Mouse (Mus musculus) thymus, adult 2 months (tissue): ENCODE measurements around the gene Serinc3. TPM values are rescaled to one million over a fixed set of nuclear protein-coding genes. Genes with fewer than 3 reads are reported as not detected.
"Not testable (repeated sequence)": the region's sequence is repeated elsewhere in the genome, so short reads cannot be mapped to it uniquely, and the experiment has no call there.

Experiments used
- DNase-seq: peaks from one replicate; pipeline ENCODE4 v3.0.0; 2021
- H3K27ac ChIP-seq: fragments of 200-500 bp; 2 replicates; pipeline ENCODE4 v1.5.1; 2012; ENCODE audit warnings: low read length, control low read depth; ENCODE audit not compliant: control insufficient read depth, insufficient read depth
- H3K27me3 ChIP-seq: fragments of 200-500 bp; 2 replicates; pipeline ENCODE4 v1.6.1; 2012; ENCODE audit warnings: mild to moderate bottlenecking, low read length, moderate library complexity, mixed read lengths; ENCODE audit not compliant: control insufficient read depth, insufficient read depth
- H3K36me3 ChIP-seq: fragments of 200-500 bp; 2 replicates; pipeline ENCODE4 v1.6.1; 2012; ENCODE audit warnings: mild to moderate bottlenecking, low read length, moderate library complexity; ENCODE audit not compliant: control insufficient read depth, insufficient read depth
- H3K4me1 ChIP-seq: fragments of 200-500 bp; replicated peaks from 2 replicates; pipeline ENCODE4 v1.6.1; 2012; ENCODE audit warnings: low read length; ENCODE audit not compliant: control insufficient read depth, insufficient read depth
- H3K4me3 ChIP-seq: fragments of 200-500 bp; 2 replicates; pipeline ENCODE4 v1.5.1; 2012; ENCODE audit warnings: mild to moderate bottlenecking, low read length, control low read depth, moderate library complexity; ENCODE audit not compliant: control insufficient read depth, insufficient read depth
- CTCF ChIP-seq: fragments of 200-500 bp; IDR thresholded peaks from 2 replicates; pipeline ENCODE4 v1.5.1; 2012; ENCODE audit warnings: mild to moderate bottlenecking, control low read depth, low read length, moderate library complexity, borderline replicate concordance; ENCODE audit not compliant: control insufficient read depth, poor library complexity, insufficient read depth; ENCODE audit errors: extremely low read depth
- POLR2A ChIP-seq: fragments of 200-500 bp; IDR thresholded peaks from 2 replicates; pipeline ENCODE4 v1.6.1; 2012; ENCODE audit warnings: mild to moderate bottlenecking, low read length, control low read depth, moderate library complexity; ENCODE audit not compliant: control insufficient read depth, poor library complexity, insufficient read depth; ENCODE audit errors: extremely low read depth
- WGBS: fragments of 180-500 bp; shearing (Covaris S2); methylation state at CpG from one replicate; pipeline ENCODE4 v1.1.7; 2018; 5-methylcytosine and 5-hydroxymethylcytosine counted together
- polyA plus RNA-seq: library from polyadenylated mRNA; depleted of rRNA; stranded (reverse); fragments of >200 nt; gene quantifications from 2 replicates; pipeline ENCODE4 v1.2.3, GENCODE M21; 2012

The Serinc3 gene
- polyA plus RNA-seq, 1 experiment, result 279 TPM

DNA sequence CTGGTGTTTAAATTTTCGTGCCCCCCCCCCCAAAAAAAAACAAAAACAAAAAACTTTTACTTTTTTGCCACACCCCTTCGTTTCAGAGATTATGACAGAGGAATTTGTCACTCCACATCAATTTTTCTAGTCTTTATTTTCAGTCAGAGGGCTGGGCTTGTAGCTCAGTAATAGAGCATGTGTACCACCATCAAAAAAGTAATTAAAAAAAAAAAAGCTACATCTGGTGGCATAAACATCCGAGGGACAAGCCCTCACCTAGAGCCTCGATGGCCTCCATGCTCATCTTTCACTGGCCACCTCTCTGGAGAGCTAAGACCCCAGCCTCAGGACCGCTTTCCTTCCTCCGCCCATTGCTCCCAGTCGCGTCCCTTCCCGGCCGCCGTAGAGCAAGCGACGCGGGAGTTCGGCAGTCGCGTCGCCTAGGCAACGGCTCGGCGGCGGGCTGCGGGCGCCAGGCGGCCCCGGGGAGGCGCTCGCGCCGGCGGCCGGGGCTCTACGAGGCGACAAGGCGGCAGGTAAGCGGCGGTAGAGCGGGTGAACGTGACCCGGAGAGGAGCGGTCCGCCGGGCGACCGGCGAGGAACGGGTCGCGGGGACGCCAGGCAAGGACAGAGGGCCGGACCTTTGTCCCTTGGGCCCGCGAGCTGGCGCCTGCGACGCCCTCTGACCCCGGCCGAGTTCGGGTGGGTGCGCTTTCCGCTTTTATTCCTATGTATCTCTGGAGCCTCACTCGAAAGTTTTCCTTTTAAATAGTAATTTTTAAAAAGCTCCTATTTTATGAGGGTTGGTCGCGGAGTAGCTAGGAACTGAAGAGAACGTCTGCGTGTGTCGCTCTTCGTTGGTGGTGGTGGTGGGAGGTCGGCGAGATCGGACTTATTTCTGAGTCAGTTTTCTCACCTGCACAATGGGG is 13.3 kb upstream of the Serinc3 start, which contains the start of gene Pkig:
TSS of gene Pkig (plus strand) at position 412 of the 912 bp plus-strand sequence.
- WGBS, result 2% methylated on average over 71 of the region's 71 CpGs
- Histone ChIP-seq H3K36me3 (no peaks in the 10 kb centered on the region), H3K4me1 (no peaks in the 10 kb centered on the region; the same call in 1 of the 2 replicates), H3K4me3 (peak within 1 kb of the TSS; percentile 87), H3K27ac (no peak within 1 kb of the TSS), H3K27me3 (no peaks in the 10 kb centered on the region)
- peak; percentile 45; the same call in 1 of the 2 replicates for TF ChIP-seq POLR2A
- peak; percentile 74; the same call in 1 of the 2 replicates for TF ChIP-seq CTCF
- peak; percentile 88 for DNase-seq

DNA sequence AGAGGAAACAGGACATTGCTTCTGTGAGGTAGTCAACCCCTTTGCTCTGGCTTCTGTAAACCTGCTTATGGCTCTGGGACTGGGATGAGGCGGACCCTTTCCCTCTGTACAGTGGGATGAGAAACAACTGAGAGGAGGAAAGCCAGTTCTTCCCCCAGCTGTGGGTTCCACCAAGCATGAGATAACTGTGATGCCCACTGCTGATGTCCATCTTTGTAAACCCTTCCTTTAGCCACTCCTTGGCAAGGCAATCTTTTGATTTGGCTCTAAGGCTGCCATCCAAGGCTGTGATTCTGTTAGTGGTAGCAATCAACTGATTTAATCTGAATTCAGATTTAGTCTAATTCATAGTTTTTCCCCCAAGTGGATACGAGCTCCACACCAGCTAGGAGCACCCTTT is 12.6 kb upstream of the Serinc3 start:
- Histone ChIP-seq H3K27me3 (no peaks in the 10 kb centered on the region), H3K27ac (no peak overlapping the region), H3K4me3 (no peak overlapping the region), H3K36me3 (no peaks in the 10 kb centered on the region), H3K4me1 (no peaks in the 10 kb centered on the region; the same call in 1 of the 2 replicates)
- WGBS, result 91% methylated on average over 2 of the region's 2 CpGs
- TF ChIP-seq CTCF, result no peak
- no peak for TF ChIP-seq POLR2A
- DNase-seq, result no peak

DNA sequence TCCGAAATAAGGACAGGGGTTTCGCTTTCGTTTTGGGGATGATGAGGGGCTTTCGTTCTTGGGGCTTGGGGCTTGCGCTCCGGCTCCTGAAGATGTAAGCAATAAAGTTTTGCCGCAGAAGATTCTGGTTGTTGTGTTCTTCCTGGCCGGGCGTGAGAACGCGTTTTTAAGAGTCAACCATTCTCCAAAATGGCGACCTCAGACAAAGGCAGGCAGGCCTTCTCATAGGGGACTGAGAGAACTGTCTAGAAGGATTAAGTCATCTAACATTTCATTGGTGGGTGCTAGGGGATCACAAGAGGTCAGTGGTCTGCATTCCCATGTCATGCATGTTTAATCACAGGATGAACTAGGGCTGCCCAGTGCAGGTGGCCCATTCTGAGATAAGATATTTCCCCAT is 10.8 kb upstream of the Serinc3 start:
- H3K4me3 ChIP-seq, H3K4me1 ChIP-seq, H3K36me3 ChIP-seq, DNase-seq, H3K27me3 ChIP-seq, H3K27ac ChIP-seq: not testable (repeated sequence)
- WGBS, result over 99% methylated on average over 9 of the region's 12 CpGs

DNA sequence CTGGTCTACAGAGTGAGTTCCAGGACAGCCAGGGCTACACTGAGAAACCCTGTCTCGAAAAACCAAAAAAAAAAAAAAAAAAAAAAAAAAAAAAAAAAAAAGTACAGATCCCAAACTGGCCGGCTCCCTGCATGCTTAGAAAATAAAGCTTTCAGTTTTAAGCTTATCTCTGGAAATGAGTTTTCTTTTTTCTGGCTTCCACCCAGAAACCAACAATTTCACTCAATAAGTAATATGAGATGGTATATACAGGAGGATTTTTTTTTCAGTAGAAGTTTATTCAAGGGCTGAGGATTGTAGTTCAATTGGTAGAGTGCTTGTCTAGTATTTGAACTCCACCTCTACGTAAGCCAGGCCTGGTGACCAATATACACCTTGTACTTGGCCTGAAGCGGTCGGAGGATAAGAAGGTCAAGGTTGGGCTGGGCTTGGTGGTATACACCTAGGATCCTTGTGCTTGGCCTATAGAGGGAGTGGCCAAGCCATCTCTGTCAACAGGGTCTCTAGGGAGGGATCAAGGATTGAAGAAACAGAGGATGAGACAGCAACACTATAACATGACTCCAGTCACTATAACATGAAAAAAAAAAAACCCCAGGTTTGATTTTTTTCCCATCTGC is 1.6 kb upstream of the Serinc3 start:
- Histone ChIP-seq H3K27ac (no peak overlapping the region), H3K27me3 (no peaks in the 10 kb centered on the region), H3K4me3 (no peak overlapping the region), H3K4me1 (peaks cover 10% of the 10 kb centered on the region), H3K36me3 (no peaks in the 10 kb centered on the region)
- no peak for TF ChIP-seq POLR2A
- no peak for TF ChIP-seq CTCF
- DNase-seq, result no peak
- WGBS, result 89% methylated on average over 5 of the region's 5 CpGs

DNA sequence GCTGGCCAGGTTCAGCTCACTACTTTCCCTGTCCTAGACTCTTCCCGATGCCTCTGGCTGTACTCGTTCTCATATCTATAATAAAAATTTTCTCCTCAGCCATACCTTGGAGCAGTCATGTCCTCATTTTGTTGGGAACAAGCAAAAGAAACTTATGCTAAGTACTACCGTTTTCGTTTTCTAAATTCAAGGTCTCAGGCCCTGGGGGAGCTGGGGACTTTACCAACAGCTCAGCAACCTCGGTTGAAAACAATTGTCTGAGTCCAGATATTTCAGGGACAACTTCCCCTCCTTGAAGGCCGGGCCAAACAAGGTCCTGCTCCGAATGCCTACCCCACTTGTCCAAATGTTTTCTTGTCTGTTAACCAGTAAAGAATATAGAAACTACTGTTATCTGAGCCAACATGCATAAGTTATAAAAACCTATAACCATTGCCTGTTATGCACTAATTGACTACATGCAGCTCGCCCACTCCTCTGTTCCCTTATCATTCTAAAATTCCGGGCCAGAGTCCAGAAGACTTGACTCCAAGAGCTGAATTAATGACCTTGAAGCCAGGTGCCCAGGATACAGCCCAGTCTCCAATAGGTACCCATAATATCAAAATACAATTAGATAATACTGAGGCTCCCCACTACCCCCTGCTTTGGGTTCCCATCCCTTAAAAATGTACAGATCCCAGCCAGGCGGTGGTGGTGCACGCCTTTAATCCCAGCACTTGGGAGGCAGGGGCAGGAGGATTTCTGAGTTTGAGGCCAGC is 949 bp upstream of the Serinc3 start:
- no peak for DNase-seq
- WGBS, result 51% methylated on average over 11 of the region's 11 CpGs
- Histone ChIP-seq H3K27ac (no peak overlapping the region), H3K4me3 (no peak overlapping the region), H3K27me3 (no peaks in the 10 kb centered on the region), H3K36me3 (no peaks in the 10 kb centered on the region), H3K4me1 (peaks cover 14% of the 10 kb centered on the region)
- TF ChIP-seq POLR2A (no peak), CTCF (no peak)

DNA sequence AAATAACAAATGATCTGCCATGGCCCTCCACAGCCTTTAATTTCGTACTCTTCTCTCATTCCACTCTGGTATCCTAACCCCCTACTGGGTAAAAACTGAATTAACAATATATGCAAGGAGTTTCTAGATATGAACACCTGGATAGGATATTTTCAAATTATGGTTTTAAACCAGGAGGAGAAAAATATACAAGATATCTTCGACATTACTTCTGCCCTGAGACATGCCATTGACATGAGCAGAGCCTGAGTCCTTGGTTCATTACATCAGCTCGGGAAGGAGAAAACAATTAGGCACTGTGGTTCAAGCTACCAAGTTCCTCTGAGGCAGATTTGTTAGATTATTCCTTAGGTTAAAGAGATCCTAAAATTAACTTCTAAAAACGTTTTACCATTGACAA is 884 bp downstream of the Serinc3 start:
- H3K27me3 ChIP-seq, result no peaks in the 10 kb centered on the region
- WGBS, result under 1% methylated on average over 4 of the region's 4 CpGs
- TF ChIP-seq CTCF (no peak), POLR2A (no peak)
- H3K27ac ChIP-seq, result peak overlapping the region; percentile 86
- peaks cover 14% of the 10 kb centered on the region for H3K4me1 ChIP-seq
- peak overlapping the region; percentile 81; the same call in 1 of the 2 replicates for H3K4me3 ChIP-seq
- no peak for DNase-seq
- no peaks in the 10 kb centered on the region; the same call in 1 of the 2 replicates for H3K36me3 ChIP-seq
